Mouse (Mus musculus) frontal cortex, adult 2 months (tissue): Measurements from ENCODE around the gene Rabepk. TPM values are rescaled to one million over a fixed set of nuclear protein-coding genes. Genes with fewer than 3 reads are reported as not detected.
"Not testable (repeated sequence)": the region's sequence is repeated elsewhere in the genome, so short reads cannot be mapped to it uniquely, and the experiment has no call there.

Experiments
- DNase-seq, 2 experiments: peaks; one replicate each; pipeline ENCODE4 v3.0.0; 2022; ENCODE audit warnings: low spot score in 1 of 2; ENCODE audit errors: extremely low spot score in 1 of 2
- polyA plus RNA-seq: library from polyadenylated mRNA; depleted of rRNA; stranded (reverse); fragments of >200 nt; gene quantifications from 2 replicates; pipeline ENCODE4 v1.2.3, GENCODE M21; 2012

Rabepk gene
- polyA plus RNA-seq, 1 experiment: 38.3 TPM

GRCm38 (mm10) chr2:34771368-34772226 is 28.1 kb downstream of the Rabepk start, which contains the start of gene Hspa5:
Gene Hspa5, plus strand, starts transcription at chr2:34771970.
- DNase-seq: peak; percentile 100

GRCm38 (mm10) chr2:34770951-34771350 is 28.8 kb downstream of the Rabepk start:
- DNase-seq: no peak

- DNase-seq: no peak
These were observed 29.7 kb downstream of the Rabepk start for GRCm38 (mm10) chr2:34770049-34770448.

GRCm38 (mm10) chr2:34764801-34765200 is 34.9 kb downstream of the Rabepk start:
- DNase-seq: no peak

- DNase-seq: no peak
These were observed 36.8 kb downstream of the Rabepk start for GRCm38 (mm10) chr2:34762872-34763271.

- DNase-seq: no peak
These were observed 37.5 kb downstream of the Rabepk start for GRCm38 (mm10) chr2:34762174-34762573.

GRCm38 (mm10) chr2:34761272-34761671 is 38.4 kb downstream of the Rabepk start:
- DNase-seq: not testable (repeated sequence)

GRCm38 (mm10) chr2:34757341-34757740 is 42.4 kb downstream of the Rabepk start:
- DNase-seq: no peak

GRCm38 (mm10) chr2:34754551-34755358 is 45.0 kb downstream of the Rabepk start, which contains the start of gene Gapvd1:
Gene Gapvd1, minus strand, starts transcription at chr2:34755232.
- peak in 1 of 2 experiments; percentile 29 for DNase-seq

- DNase-seq: peak in 1 of 2 experiments; percentile 81
These were observed 45.7 kb downstream of the Rabepk start for GRCm38 (mm10) chr2:34753811-34754550.

- no peak for DNase-seq
These were observed 49.5 kb downstream of the Rabepk start for GRCm38 (mm10) chr2:34750245-34750644.

- no peak for DNase-seq
These were observed 51.2 kb downstream of the Rabepk start for GRCm38 (mm10) chr2:34748479-34748878.

GRCm38 (mm10) chr2:34745673-34746072 is 54.0 kb downstream of the Rabepk start:
- DNase-seq: no peak

GRCm38 (mm10) chr2:34744476-34744875 is 55.2 kb downstream of the Rabepk start:
- no peak for DNase-seq

GRCm38 (mm10) chr2:34742675-34743074 is 57.0 kb downstream of the Rabepk start:
- DNase-seq: no peak

GRCm38 (mm10) chr2:34741390-34742159 is 58.1 kb downstream of the Rabepk start:
- DNase-seq: no peak

- no peak for DNase-seq
These were observed 59.9 kb downstream of the Rabepk start for GRCm38 (mm10) chr2:34739684-34740391.

GRCm38 (mm10) chr2:34737911-34738310 is 61.8 kb downstream of the Rabepk start:
- no peak for DNase-seq

- no peak for DNase-seq
These were observed 63.1 kb downstream of the Rabepk start for GRCm38 (mm10) chr2:34736626-34737025.
